Mouse (Mus musculus) C2C12 (cell line): Measurements from ENCODE around the gene Schip1. TPM values are rescaled to one million over a fixed set of nuclear protein-coding genes. Genes with fewer than 3 reads are reported as not detected.

Experiments
- H3K27me3 ChIP-seq: one replicate; pipeline ENCODE4 v1.6.1; 2011; ENCODE audit not compliant: control insufficient read depth, insufficient read depth, insufficient read length
- H3K36me3 ChIP-seq: one replicate; pipeline ENCODE4 v1.6.1; 2011; ENCODE audit not compliant: control insufficient read depth, insufficient read depth
- H3K4me3 ChIP-seq: one replicate; pipeline ENCODE4 v1.5.1; 2011; ENCODE audit warnings: mild to moderate bottlenecking, control low read depth; ENCODE audit not compliant: poor library complexity, insufficient read depth, severe bottlenecking
- H3K79me2 ChIP-seq: one replicate; pipeline ENCODE4 v1.6.1; 2011; ENCODE audit not compliant: control insufficient read depth, insufficient read depth
- H3K79me3 ChIP-seq: one replicate; pipeline ENCODE4 v1.6.1; 2011; ENCODE audit warnings: low read depth, control low read depth
- H3ac ChIP-seq: one replicate; pipeline ENCODE3; 2011; ENCODE audit warnings: low read depth; ENCODE audit not compliant: control insufficient read depth, insufficient read length
- CEBPB ChIP-seq: IDR thresholded peaks from one replicate; pipeline ENCODE4 v1.6.1; 2011; ENCODE audit warnings: low read depth, mild to moderate bottlenecking, control low read depth, moderate library complexity
- CTCF ChIP-seq: IDR thresholded peaks from one replicate; pipeline ENCODE4 v1.5.1; 2011; ENCODE audit not compliant: control insufficient read depth, insufficient read depth, insufficient read length
- FOSL1 ChIP-seq: IDR thresholded peaks from one replicate; pipeline ENCODE4 v1.8.0; 2011; ENCODE audit warnings: mild to moderate bottlenecking, low read length; ENCODE audit not compliant: poor library complexity, insufficient read depth, severe bottlenecking
- MAX ChIP-seq: IDR thresholded peaks from one replicate; pipeline ENCODE4 v1.6.1; 2011; ENCODE audit warnings: mild to moderate bottlenecking, control low read depth
- MYOD1 ChIP-seq: IDR thresholded peaks from one replicate; pipeline ENCODE4 v1.6.1; 2011; ENCODE audit warnings: low read depth; ENCODE audit not compliant: control insufficient read depth, insufficient read length
- MYOG ChIP-seq: IDR thresholded peaks from one replicate; pipeline ENCODE4 v1.6.1; 2011; ENCODE audit not compliant: control insufficient read depth, insufficient read length; ENCODE audit errors: extremely low read depth
- USF1 ChIP-seq: IDR thresholded peaks from one replicate; pipeline ENCODE4 v1.6.1; 2011; ENCODE audit warnings: low read depth, mild to moderate bottlenecking, control low read depth, moderate library complexity
- polyA plus RNA-seq: library from polyadenylated mRNA; unstranded; fragments of >200 nt; fragmentation: generic; extraction: Trizol; gene quantifications from one replicate; pipeline ENCODE4 v1.2.1, GENCODE M21; 2012; ENCODE audit warnings: missing spikeins

Gene Schip1
- polyA plus RNA-seq, 1 experiment = 28.6 TPM

- Histone ChIP-seq H3K36me3 (peaks cover 3% of the 10 kb centered on the region), H3K4me3 (no peak overlapping the region), H3K79me2 (peaks cover 36% of the 10 kb centered on the region), H3K27me3 (no peaks in the 10 kb centered on the region), H3K79me3 (peaks cover 11% of the 10 kb centered on the region), H3ac (no peak overlapping the region)
- no peak for TF ChIP-seq CTCF
- no peak for TF ChIP-seq USF1
- no peak for TF ChIP-seq MYOD1
- TF ChIP-seq CEBPB = no peak
- TF ChIP-seq FOSL1 = no peak
- TF ChIP-seq MAX = no peak
- TF ChIP-seq MYOG = no peak
Measured at GRCm38 (mm10) chr3:68568149-68568548, 503.5 kb downstream of the Schip1 start.

DNA sequence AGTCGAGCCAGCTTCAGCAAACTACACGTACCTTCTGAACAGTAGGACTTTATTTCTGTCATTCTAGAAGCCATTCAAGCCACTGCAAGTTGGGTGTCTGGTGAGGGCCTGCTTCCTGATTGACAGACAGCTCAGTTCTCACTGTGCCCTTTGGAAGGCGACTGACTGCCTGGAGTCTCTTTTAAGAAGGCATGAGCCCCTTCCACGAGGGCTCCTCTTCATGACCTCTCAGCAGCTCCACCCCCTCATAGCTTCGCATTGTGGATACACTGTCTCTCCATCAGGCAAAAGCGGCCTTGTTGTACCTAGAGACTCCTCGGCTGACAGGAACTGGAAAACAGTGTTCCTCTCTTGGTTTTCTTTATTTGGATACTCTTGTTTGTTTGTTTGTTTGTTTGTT, 504.1 kb downstream of the Schip1 start:
- peaks cover 11% of the 10 kb centered on the region for H3K79me3 ChIP-seq
- H3K79me2 ChIP-seq = peaks cover 36% of the 10 kb centered on the region
- peaks cover 3% of the 10 kb centered on the region for H3K36me3 ChIP-seq
- TF ChIP-seq MYOG (no peak), USF1 (no peak), CTCF (no peak), MAX (no peak), MYOD1 (no peak), FOSL1 (no peak), CEBPB (no peak)
- H3K4me3 ChIP-seq = no peak overlapping the region
- H3ac ChIP-seq = no peak overlapping the region
- H3K27me3 ChIP-seq = no peaks in the 10 kb centered on the region

DNA sequence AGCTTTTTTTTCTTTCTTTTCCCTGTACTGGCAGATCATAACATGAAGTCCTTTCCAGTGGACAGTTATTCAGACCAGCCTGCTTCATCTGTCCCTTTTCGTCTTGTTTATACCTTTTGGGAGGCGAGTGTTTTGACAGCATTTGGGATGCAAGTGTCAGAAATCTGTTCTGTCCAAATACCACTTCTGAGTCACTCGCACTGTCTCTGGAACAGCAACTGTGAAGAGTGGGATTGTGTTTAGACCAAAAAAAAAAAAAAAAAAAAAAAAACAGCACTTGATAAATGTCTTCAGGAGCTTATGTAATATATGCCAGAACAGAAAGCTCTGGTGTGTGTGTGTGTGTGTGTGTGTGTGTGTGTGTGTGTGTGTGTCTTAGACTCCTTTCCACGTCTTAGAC, 505.7 kb downstream of the Schip1 start:
- Histone ChIP-seq H3K27me3 (no peaks in the 10 kb centered on the region), H3K79me2 (peaks cover 46% of the 10 kb centered on the region), H3K36me3 (peaks cover 1% of the 10 kb centered on the region), H3ac (no peak overlapping the region), H3K4me3 (no peak overlapping the region), H3K79me3 (peaks cover 13% of the 10 kb centered on the region)
- TF ChIP-seq CTCF (no peak), MYOG (no peak), USF1 (no peak), FOSL1 (no peak)

DNA sequence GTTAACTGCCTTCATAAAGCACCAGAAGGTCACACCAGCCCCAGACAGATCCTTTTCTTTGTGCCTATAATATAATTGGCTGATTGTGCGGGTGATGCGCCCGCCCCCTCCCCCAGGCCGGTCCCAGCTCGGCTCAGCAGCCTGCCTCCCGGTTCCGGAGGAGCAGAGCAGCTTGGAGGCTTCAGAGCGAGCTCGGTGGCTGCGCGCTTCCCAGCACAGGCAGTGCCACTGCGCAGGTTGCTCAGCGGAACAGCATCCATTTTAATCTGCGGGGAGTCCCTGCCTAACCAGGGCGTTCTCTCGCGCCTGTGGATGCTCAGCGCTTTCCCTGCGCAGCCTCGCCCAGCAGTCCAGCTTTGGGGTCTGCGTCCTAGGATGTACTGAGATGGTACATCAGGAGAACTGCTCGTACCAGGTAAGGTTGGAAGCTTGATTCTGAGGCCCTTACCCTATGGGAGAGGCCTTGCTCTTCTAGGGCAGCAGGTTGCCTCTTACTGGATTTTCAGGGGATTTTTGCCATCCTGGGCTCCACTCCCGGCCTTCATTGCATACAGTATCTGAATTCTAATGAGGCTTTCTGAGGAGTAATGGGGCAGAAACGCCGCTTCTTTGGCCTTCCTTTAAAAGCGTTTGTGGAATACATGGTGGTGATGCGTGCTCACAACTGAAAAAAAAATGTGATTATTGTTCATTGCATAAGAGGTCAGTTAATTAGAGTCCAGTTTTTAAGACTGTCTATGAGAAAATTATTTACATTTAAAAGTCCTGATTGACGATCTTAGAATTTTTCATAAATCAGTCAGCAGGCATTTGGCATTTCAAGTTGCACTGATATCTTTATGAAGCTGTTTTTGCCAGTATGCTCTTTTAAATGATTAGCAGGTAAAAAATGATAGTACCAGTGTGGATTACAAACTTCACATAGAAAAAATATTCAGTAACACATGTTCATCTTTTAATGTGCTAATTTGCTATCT, 507.9 kb downstream of the Schip1 start:
- Histone ChIP-seq H3K79me3 (peaks cover 12% of the 10 kb centered on the region), H3K4me3 (no peak overlapping the region), H3K27me3 (no peaks in the 10 kb centered on the region), H3ac (no peak overlapping the region), H3K79me2 (peaks cover 37% of the 10 kb centered on the region), H3K36me3 (no peaks in the 10 kb centered on the region)
- no peak for TF ChIP-seq CTCF
- TF ChIP-seq MYOG = no peak
- TF ChIP-seq MYOD1 = no peak

GRCm38 (mm10) chr3:68573226-68573624, 508.6 kb downstream of the Schip1 start:
- no peak overlapping the region for H3K4me3 ChIP-seq
- TF ChIP-seq MAX (no peak), MYOD1 (no peak), FOSL1 (no peak), CEBPB (no peak), CTCF (no peak), MYOG (no peak), USF1 (no peak)
- no peaks in the 10 kb centered on the region for H3K27me3 ChIP-seq

GRCm38 (mm10) chr3:68574097-68574496, 509.5 kb downstream of the Schip1 start:
- no peak overlapping the region for H3K4me3 ChIP-seq
- H3ac ChIP-seq = no peak overlapping the region
- peaks cover 36% of the 10 kb centered on the region for H3K79me2 ChIP-seq
- TF ChIP-seq MYOG = no peak
- TF ChIP-seq USF1 = no peak
- TF ChIP-seq CEBPB = no peak
- no peak for TF ChIP-seq MYOD1
- no peak for TF ChIP-seq FOSL1
- no peak for TF ChIP-seq MAX
- no peaks in the 10 kb centered on the region for H3K27me3 ChIP-seq
- H3K36me3 ChIP-seq = no peaks in the 10 kb centered on the region
- H3K79me3 ChIP-seq = peaks cover 12% of the 10 kb centered on the region

More at GRCm38 (mm10) chr3:68573226-68573624, 508.6 kb downstream of the Schip1 start:
- Histone ChIP-seq H3K79me2 (peaks cover 37% of the 10 kb centered on the region), H3K36me3 (no peaks in the 10 kb centered on the region), H3ac (no peak overlapping the region), H3K79me3 (peaks cover 12% of the 10 kb centered on the region)
